Mouse (Mus musculus) R1 (cell line): ENCODE measurements around the gene Klc3.

ENCODE experiments used
- DNase-seq: peaks from one replicate; pipeline ENCODE4 v3.0.0-alpha.2; 2018; ENCODE audit warnings: low read depth, low spot score

Klc3 gene

DNA sequence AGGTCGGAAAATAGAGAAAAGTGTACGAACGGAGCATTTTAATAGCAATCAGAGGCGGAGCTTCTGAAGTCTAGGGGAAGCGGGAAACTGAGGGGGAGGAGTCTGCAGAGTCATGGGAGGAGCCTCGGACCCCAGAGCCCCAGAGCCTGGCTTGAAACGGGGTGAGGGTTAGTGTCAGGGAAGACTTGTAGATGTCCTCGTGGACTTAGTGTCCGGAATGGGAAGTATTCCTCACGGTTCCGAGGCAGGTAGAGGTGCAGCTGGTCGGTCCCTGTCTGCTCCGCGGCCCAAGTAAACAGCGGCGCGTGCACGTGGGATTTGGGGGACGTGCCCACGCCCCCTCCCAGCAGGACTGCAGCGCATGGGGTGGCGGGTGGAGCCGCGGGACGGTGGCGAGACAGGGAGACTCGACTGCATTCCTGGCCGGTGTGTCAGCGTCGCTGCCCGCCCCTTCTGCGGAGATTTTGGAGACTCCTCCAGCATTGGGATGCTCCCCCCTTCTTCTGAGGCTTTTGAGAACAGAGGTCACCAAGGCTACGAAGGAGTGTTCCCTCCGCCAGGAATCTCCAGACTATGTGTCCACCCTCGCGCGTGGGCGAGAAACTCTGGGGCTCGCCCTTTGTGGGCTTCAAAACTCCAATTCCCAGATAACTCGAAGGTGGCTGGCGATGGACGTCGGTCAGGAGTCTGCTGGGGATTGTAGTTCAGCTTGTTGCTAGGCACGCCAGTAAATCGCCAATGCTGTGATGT is 43.8 kb downstream of the Klc3 start:
- DNase-seq: peak; percentile 95

DNA sequence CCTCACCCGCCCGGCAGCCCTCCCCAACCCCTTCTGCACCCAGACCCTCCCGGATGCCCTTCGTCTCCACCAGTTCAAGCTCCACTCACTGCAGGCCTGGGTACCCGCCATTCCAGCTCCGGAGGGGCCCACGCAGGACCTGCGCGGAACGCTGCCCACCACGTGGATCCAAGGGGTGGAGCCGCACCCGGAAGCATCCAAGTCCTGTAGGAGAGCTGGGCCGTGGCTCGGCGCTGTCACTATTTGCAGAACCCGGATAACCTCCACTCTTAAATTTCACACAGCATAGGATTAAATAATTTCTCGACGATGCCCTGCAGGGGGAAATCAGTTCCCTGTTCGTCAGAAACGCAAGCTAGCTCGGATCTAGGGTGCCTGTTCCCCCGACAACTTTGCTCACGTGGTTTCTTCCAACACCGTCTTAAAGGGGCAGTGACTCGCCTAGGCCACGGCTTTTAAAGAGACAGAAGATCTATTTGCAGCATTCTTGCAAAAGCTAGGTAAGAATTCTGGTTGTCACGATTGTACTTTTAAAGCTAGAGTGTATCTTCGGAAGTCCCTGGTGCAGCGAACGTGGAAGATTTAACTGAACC is 44.5 kb downstream of the Klc3 start, which contains the start of the genes Cd3eap and Ppp1r13l:
Gene Cd3eap (minus strand): TSS at position 185 of the 593 bp plus-strand sequence.
Gene Ppp1r13l (plus strand): TSS at position 451 of the 593 bp plus-strand sequence.
- DNase-seq: peak; percentile 96

DNA sequence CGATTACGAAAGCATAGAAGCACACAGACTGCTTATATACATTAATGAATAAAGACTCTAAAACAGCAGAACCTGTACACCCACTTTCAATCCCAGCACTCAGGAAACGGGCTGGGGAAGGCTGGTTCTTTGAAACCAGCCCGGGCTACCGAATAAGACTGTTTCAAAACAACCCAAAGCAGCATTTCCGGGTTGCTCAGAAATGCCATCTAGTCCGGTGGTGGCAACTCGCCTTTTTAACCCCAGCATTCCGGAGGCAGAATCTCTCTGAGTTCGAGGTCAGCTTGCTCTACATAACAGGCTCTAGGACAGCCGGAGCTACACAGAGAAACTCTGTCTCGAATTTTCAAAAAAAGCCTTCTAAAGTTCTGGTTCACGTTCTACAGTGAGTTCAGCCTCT is 45.3 kb downstream of the Klc3 start:
- DNase-seq: no peak

DNA sequence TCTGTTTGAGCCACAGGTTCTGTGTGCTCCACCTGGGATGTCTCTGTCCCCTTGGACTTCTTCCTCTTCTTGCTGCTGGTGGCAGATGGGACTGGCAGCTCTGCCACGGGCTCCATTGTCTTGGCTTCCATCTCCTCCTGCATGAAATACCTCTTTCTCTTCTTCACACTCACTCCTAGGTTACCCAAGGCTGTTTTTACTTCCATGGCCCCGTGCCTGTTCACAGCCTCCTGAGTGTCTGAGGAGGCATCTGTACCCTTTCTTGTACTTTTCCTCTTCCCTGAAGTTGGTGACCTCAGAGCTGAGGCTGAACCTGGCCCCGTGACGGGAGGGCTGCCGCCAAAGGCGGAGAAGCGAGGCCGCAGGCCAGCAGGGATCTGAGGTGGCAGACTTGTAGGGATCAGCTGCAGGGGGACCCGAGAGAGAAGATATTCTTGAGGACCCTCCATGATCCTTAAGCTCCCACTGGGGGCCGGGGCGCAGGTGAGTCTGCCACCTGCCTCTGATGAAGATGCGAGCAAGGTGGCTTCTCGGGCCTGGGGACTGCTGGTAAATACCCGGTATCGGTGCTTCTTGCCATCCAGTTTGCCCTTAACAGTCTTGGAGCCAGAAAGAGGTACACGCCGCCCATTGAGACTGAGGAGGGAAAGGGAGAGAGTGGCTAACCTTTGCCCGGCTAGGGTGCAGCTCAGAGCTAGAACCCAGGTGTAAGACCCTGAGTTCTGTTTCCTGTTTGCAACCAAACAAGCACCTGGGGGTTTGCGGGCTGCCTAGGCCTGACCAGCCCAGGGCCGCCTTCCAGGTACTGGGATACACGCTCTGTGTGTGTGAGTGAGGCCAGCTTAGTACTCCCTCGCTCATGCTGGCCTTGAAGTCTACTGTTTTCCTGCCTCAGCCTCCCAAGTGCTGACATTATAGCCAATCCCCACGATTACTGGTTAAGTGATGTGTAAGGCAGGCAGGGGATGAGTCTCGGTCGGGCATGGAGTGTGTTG is 46.2 kb downstream of the Klc3 start:
- no peak for DNase-seq

DNA sequence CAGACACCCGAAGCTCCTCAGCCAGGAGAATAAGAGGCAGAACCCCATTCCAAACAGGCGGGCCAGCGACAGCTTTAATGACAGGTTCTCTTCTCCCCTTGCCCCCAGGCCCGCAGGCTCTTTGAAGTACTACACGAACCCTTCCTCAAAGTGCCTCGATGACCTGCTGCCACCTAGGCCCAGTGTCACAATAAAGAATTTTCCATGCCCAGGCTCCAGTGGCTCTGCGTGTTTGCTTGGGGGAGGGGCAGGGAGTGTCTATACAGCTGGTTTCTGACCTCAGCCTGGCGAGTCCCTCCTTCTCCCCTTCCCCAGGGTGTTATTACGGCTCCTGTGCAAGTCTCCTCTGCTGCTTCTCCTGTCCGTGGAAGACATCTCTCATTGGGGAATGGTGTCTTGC is 47.6 kb downstream of the Klc3 start:
- no peak for DNase-seq

DNA sequence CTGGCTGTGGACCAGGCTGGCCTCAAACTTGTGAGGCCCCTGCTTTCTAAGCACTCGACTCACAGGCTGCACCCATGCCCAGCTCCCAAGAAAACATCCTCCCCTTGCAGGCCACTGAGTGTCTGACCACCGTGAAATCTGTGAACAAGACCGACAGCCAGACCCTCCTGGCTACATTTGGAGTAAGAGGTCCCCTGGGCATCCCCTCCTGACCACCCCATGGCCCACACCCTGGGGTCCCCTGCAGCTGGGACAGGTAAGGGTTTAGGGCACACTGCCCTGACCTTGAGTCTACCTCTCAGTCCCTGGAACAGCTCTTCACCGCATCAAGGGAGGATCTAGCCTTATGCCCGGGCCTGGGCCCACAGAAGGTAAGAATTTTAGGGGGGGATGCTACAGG is 48.9 kb downstream of the Klc3 start:
- DNase-seq: no peak

DNA sequence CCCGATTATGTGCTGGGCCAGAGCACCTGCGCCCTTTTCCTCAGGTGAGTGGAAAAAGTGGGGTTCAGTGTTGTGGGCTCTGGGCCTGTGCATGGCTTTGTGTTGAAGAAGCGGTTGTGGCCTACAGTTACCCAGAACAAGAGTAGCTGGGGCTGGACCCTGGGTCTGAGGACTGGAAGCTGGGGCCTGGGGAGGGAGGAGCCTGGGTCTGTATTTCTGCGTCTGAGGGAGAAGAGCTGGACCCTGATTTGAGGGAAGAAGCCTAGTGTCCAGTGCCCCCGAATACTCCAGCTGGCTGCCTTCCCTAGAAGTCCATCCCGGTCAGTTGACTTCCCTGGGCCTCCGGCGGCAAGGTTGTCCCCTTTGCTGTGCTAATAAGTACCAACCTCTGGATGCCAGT is 53.7 kb downstream of the Klc3 start:
- DNase-seq: no peak

DNA sequence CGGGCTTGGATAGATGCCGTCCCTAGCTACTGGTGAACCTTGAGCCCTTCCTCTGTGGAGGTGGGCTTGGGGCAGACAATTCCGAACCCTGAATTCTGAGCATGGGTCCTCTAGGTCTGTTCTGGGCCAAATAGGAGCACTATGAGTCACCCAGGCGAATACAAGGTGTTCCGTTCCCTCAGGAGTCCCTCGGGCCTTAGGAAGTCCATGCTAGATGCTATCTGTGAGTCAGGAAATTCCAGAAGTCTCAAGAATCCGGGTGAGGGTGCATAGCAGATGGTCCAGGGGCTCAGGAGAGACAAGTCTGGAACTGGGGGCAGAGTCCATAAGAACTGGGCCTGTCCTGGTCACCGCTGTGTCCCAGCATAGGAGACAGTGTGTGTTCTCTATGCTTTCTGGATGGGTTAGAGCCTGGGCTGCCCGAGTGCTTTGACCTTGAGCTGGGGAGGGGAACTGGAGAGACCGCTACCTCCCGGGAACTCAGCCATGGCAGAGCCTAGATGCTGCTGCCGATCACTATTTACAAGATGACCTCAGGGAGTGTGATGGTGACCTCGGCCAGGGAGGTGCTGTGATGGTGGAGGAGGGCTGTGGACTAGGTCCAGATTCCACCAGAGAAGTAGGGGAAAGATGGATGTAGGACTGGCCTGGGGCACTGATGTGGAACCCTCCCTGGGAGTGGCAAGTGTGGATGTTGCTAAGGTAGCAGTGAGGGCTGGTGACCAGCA is 54.6 kb downstream of the Klc3 start:
- DNase-seq: no peak

DNA sequence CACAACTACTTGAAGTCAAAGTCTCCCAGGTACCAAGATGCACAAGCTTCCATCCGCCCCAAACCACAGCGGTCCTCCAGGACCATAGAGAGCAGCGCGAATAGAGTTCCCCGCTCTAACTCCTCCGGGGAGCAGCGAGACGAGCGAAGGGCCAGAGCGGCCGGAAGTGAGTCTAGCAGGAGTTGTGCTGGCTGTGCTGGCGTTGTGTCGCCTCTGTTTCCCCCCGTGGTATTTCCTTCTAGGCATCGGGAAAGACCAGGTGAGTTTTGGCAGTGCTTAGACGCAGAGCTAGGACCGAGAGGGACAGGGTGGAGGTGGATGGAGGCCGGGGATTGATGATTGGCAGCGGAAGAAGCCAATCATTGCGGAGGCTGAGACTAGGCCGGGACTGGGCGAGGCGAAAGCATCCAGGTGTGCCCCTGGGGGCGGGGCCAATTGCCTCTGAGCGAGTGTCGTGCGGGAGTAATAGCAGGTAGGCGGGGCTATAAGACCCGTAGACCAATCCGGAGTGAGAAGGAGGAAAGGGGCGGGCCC is 58.9 kb downstream of the Klc3 start:
- DNase-seq: peak; percentile 100
